In the genomic region with DNA sequence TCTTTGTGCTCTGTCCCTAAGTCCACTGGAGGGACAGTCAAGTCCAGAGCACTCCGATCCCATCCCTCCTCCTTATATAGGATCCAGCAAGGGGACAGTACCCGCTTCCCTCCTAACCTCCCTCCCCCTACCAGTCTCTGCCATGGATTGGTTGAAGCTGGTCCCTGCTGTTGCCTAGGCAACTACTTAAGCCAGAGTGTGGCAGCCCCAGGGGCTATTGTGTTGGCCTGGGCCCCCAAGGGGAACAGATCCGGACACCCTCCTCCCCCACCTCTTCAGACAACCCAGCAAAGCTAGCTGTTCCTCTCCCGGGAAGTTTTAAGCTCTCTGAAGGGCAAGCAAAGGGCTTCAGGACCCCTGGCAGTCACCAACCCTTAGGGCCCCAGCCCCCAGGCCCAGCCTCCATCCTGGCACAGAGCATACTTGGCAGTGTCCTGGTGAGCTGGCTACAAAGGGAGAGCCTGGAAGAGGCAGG, we compare ENCODE assay signal across 8 mouse cellular contexts. TPM values are rescaled to one million over a fixed set of nuclear protein-coding genes. Genes with fewer than 3 reads are reported as not detected.
DNase-seq lines count a peak whose midpoint lies in the region; ATAC-seq lines count a peak whose summit lies in the region.

A gene (minus strand): TSS at position 98 of the 475 bp plus-strand sequence.

- H3K4me3 ChIP-seq in heart, embryonic 16.5 days (ENCODE audit: low read length), result peak within 1 kb of the TSS; percentile 47
- peak within 1 kb of the TSS; percentile 29 for H3K4me3 ChIP-seq in neural tube, embryonic 14.5 days (ENCODE audit: low read depth, low read length)

- H3K27me3 ChIP-seq in heart, embryonic 16.5 days (ENCODE audit: control insufficient read depth, insufficient read depth, low read length), result peaks cover 34% of the 10 kb centered on the region
- H3K27me3 ChIP-seq in neural tube, embryonic 14.5 days (ENCODE audit: control insufficient read depth, insufficient read depth, low read length), result no peaks in the 10 kb centered on the region

- peaks cover 7% of the 10 kb centered on the region for H3K4me1 ChIP-seq in heart, embryonic 16.5 days (ENCODE audit: control insufficient read depth, insufficient read depth, low read length)
- peaks cover 28% of the 10 kb centered on the region for H3K4me1 ChIP-seq in neural tube, embryonic 14.5 days (ENCODE audit: control insufficient read depth, insufficient read depth, low read length)

- intact Hi-C loops in heart, postnatal 36 days (cut with DNase I), result no loop called here
- intact Hi-C loops in left cerebral cortex, postnatal 25 days (cut with DNase I), result loop anchor here (1.0 to 5.0 kb wide), 2 partner anchors 26 to 119 kb away; a partner anchor contains a TSS

- no peaks in the 10 kb centered on the region for H3K36me3 ChIP-seq in heart, embryonic 16.5 days (ENCODE audit: control insufficient read depth, insufficient read depth)
- H3K36me3 ChIP-seq in neural tube, embryonic 14.5 days (ENCODE audit: control insufficient read depth, insufficient read depth, low read length), result no peaks in the 10 kb centered on the region

- no peak for DNase-seq in heart, postnatal 36 days
- DNase-seq in cerebellum, adult 11 months, result peak; percentile 56
- DNase-seq in left cerebral cortex, postnatal 25 days (ENCODE audit: low spot score in 2 of 2), result peak; percentile 37 to 71
- DNase-seq in thymus, postnatal 36 days, result no peak

- H3K4me2 ChIP-seq in heart, embryonic 16.5 days (ENCODE audit: low read depth, low read length), result peak within 1 kb of the TSS; percentile 66
- H3K4me2 ChIP-seq in neural tube, embryonic 14.5 days (ENCODE audit: low read depth, low read length), result peak within 1 kb of the TSS; percentile 93

- WGBS in heart, embryonic 16.5 days, result 10% methylated on average over 4 of the region's 4 CpGs
- 4% methylated on average over 4 of the region's 4 CpGs for WGBS in neural tube, embryonic 14.5 days

- no peak within 1 kb of the TSS for H3K27ac ChIP-seq in heart, embryonic 16.5 days (ENCODE audit: low read length)
- H3K27ac ChIP-seq in neural tube, embryonic 14.5 days (ENCODE audit: low read depth, low read length), result peak within 1 kb of the TSS; percentile 96

- no peaks in the 10 kb centered on the region for H3K9me3 ChIP-seq in heart, embryonic 16.5 days (replicated peaks; ENCODE audit: control insufficient read depth, low read length)
- H3K9me3 ChIP-seq in neural tube, embryonic 14.5 days (ENCODE audit: control insufficient read depth, low read length), result no peaks in the 10 kb centered on the region

- H3K9ac ChIP-seq in heart, embryonic 16.5 days (ENCODE audit: low read length), result peak within 1 kb of the TSS; percentile 38; the same call in 1 of the 2 replicates
- peak within 1 kb of the TSS; percentile 48 for H3K9ac ChIP-seq in neural tube, embryonic 14.5 days (replicated peaks; ENCODE audit: low read depth, low read length)

- no peak for ATAC-seq in heart, embryonic 16.5 days (replicated peaks; ENCODE audit: extremely low read depth, insufficient read depth, low FRiP score)
- ATAC-seq in frontal cortex, adult (ENCODE audit: low TSS enrichment), result peak; percentile 15; the same call in 1 of the 2 replicates
- peak; percentile 82 for ATAC-seq in neural tube, embryonic 14.5 days (ENCODE audit: low read depth)
- no peak for ATAC-seq in CD4-positive, CD25-positive, alpha-beta regulatory T cell, adult 4 months

RNA-seq across cellular contexts. Expression of the gene that starts here (rescaled TPM):
- not detected in 2 replicates for polyA plus RNA-seq in heart, embryonic 16.5 days (2015; fragmentation: Nextera tagmentation; extraction: Ambion mirVana)
- not detected for total RNA-seq in heart, postnatal 36 days (2021)
- 10 to 100 TPM; 35.6 to 39.8 TPM for total RNA-seq in left cerebral cortex, postnatal 25 days (2021)
- 18.8 and 20.4 TPM in 2 replicates for polyA plus RNA-seq in neural tube, embryonic 14.5 days (2014; fragmentation: Nextera tagmentation; extraction: Ambion mirVana)
- not detected for polyA plus RNA-seq in CD4-positive, CD25-positive, alpha-beta regulatory T cell, adult 4 months (2017; shearing (Covaris generic))

Comparison
In these comparisons a context has a peak if more than half of its experiments do, and no peak if none do; other contexts are left out.
1. RNA of the gene that starts here (total RNA-seq): 35.6 to 39.8 TPM in left cerebral cortex, postnatal 25 days; not detected in heart, postnatal 36 days; every median in the first group is over 10 times any median in the second.
2. RNA of the gene that starts here (polyA plus RNA-seq): 18.8 to 20.4 TPM in neural tube, embryonic 14.5 days; not detected in heart, embryonic 16.5 days and not detected in CD4-positive, CD25-positive, alpha-beta regulatory T cell, adult 4 months; every median in the first group is over 10 times any median in the second.
3. ATAC-seq: peak in frontal cortex, adult (single experiment) and neural tube, embryonic 14.5 days (single experiment); none in heart, embryonic 16.5 days (single experiment) and CD4-positive, CD25-positive, alpha-beta regulatory T cell, adult 4 months (single experiment).
4. DNase-seq: peak in cerebellum, adult 11 months (single experiment) and left cerebral cortex, postnatal 25 days (2 of 2); none in heart, postnatal 36 days (0 of 2) and thymus, postnatal 36 days (0 of 2).